Mouse (Mus musculus): ENCODE data around the gene Lrmp. TPM values are rescaled to one million over a fixed set of nuclear protein-coding genes. Genes with fewer than 3 reads are reported as not detected.

The Lrmp gene
- polyA plus RNA-seq, 1 experiment: 120 TPM

DNA sequence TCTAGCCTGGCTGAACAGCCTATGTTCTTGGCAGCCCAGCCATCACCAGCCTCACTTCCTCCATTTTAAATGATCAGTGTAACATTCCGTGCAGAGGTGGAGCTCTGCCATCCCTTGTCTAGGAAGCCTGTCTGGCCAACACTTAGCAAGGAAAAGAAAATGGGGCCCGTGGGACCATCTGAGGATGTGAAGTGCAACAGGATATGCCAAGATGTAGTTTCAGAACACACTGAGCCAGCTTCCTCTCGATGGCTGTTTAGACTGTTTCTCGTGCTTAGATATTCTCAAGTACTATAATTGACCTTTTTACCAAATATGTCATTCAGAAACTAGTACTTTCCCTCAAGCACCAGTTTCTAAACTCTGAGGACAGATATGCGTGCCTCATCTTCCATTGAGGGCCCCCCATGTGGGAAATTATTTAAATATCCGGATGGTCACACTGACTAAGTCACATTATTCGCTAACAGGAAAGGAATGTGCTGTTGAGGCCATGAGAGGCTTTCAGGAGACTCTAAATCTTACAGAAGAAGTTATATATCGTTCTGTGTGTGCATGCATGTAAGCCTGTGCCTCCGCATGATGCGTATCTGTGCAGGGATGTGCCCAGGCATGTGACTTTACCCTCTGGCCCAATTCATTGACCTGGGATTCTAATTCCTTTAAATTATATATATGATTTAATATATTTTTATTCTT, 11.1 kb upstream of the Lrmp start:
- H3K27ac ChIP-seq (ENCODE audit: insufficient read depth, low read length): peak overlapping the region; percentile 59
- H3K36me3 ChIP-seq (ENCODE audit: control insufficient read depth, insufficient read depth, low read length): no peaks in the 10 kb centered on the region
- H3K27me3 ChIP-seq (ENCODE audit: control insufficient read depth, insufficient read depth, low read length): no peaks in the 10 kb centered on the region
- H3K4me1 ChIP-seq (ENCODE audit: control insufficient read depth, insufficient read depth, insufficient read length): peaks cover 35% of the 10 kb centered on the region; the same call in 1 of the 2 replicates
- no peak for DNase-seq (ENCODE audit: low read depth in 1 of 2, low spot score in 2 of 2)
- TF ChIP-seq CTCF (IDR thresholded peaks at IDR 0.05; ENCODE audit: extremely low read depth, insufficient read depth, insufficient read length, insufficient replicate concordance) (no peak), POLR2A (IDR thresholded peaks at IDR 0.05; ENCODE audit: low read depth, low read length) (no peak)
- 42% methylated on average over 10 of the region's 10 CpGs for WGBS
- H3K4me3 ChIP-seq (ENCODE audit: extremely low read depth, insufficient read depth, insufficient read length): no peak overlapping the region

DNA sequence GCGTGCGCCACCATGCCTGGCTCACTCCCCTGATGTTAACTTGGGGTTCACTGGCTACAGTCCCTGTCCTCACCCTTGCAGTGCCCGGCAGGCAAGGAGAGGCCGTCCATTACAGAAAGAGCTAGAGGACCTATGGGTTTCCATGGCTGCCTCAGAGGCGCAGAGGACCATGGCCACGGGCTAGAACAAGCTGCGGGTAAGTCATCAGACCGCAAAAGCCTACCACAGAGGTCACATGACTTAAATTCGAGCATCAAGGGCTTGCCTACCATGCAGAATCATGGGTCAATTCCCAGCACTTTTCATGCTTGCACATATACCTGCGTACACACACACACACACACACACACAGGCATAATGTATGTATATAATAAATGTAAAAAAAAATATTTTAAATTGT, 10.0 kb upstream of the Lrmp start:
- Histone ChIP-seq H3K4me3 (ENCODE audit: extremely low read depth, insufficient read depth, insufficient read length) (no peak overlapping the region), H3K4me1 (ENCODE audit: control insufficient read depth, insufficient read depth, insufficient read length) (peaks cover 33% of the 10 kb centered on the region; the same call in 1 of the 2 replicates), H3K27ac (ENCODE audit: insufficient read depth, low read length) (peak overlapping the region; percentile 47), H3K27me3 (ENCODE audit: control insufficient read depth, insufficient read depth, low read length) (no peaks in the 10 kb centered on the region), H3K36me3 (ENCODE audit: control insufficient read depth, insufficient read depth, low read length) (no peaks in the 10 kb centered on the region)
- WGBS: 43% methylated on average over 10 of the region's 10 CpGs
- peak in 1 of 2 experiments; percentile 41 for DNase-seq (ENCODE audit: low read depth in 1 of 2, low spot score in 2 of 2)
- no peak for TF ChIP-seq POLR2A (IDR thresholded peaks at IDR 0.05; ENCODE audit: low read depth, low read length)
- no peak for TF ChIP-seq CTCF (IDR thresholded peaks at IDR 0.05; ENCODE audit: extremely low read depth, insufficient read depth, insufficient read length, insufficient replicate concordance)

DNA sequence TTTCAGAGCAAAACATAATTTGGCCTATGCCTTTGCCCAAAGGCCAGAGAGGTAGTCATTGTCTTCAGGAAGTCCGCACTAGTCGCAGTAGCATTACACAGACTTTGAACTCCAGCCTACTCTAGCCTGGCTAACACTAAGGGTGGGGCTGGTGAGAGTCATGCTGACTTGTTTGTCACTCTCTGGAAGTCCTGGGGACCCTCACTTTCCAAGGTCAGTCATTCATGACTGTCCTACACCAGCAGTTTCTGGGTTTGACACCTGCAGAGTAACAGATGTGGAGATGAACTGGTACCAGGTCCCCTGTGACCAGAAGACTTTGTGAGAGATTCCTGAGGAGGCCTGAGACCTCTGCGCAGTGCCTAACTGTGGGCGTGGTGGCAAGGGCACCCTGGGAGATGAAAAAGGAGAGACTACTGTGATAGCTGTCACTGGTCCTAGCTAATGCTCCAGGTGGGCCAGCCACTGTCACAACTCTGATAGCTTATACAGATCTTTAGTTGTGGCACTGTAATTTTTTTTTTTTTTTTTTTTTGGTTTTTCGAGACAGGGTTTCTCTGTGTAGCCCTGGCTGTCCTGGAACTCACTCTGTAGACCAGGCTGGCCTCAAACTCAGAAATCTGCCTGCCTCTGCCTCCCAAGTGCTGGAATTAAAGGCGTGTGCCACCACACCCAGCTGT, 9.2 kb upstream of the Lrmp start:
- WGBS: 45% methylated on average over 6 of the region's 6 CpGs
- H3K4me1 ChIP-seq (ENCODE audit: control insufficient read depth, insufficient read depth, insufficient read length): peaks cover 29% of the 10 kb centered on the region; the same call in 1 of the 2 replicates
- no peak for TF ChIP-seq CTCF (IDR thresholded peaks at IDR 0.05; ENCODE audit: extremely low read depth, insufficient read depth, insufficient read length, insufficient replicate concordance)
- no peak for TF ChIP-seq POLR2A (IDR thresholded peaks at IDR 0.05; ENCODE audit: low read depth, low read length)
- DNase-seq (ENCODE audit: low read depth in 1 of 2, low spot score in 2 of 2): no peak
- H3K36me3 ChIP-seq (ENCODE audit: control insufficient read depth, insufficient read depth, low read length): no peaks in the 10 kb centered on the region
- peak overlapping the region; percentile 21 for H3K27ac ChIP-seq (ENCODE audit: insufficient read depth, low read length)
- H3K27me3 ChIP-seq (ENCODE audit: control insufficient read depth, insufficient read depth, low read length): no peaks in the 10 kb centered on the region
- H3K4me3 ChIP-seq (ENCODE audit: extremely low read depth, insufficient read depth, insufficient read length): no peak overlapping the region

DNA sequence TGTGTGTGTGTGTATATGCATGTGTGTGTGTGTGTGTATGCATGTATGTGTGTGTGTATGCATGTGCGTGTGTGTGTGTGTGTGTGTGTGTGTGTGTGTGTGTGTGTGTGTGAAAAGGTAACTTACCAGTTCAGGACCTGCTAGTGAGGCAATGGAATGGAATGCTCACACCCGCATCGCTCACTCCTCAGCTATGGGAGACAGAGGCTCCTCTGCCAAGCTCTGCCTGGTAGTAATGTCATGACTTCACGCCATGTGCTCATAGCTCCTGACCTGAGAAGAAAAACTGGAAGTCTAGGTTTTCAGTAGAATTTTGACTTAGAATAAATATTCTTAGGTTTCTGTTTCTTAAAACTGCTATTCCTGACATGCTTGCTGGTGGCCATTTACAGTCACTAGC, 4.7 kb upstream of the Lrmp start:
- H3K4me1 ChIP-seq (ENCODE audit: control insufficient read depth, insufficient read depth, insufficient read length): peaks cover 8% of the 10 kb centered on the region; the same call in 1 of the 2 replicates
- 90% methylated on average over 4 of the region's 4 CpGs for WGBS
- TF ChIP-seq CTCF (IDR thresholded peaks at IDR 0.05; ENCODE audit: extremely low read depth, insufficient read depth, insufficient read length, insufficient replicate concordance): no peak
- no peak for TF ChIP-seq POLR2A (IDR thresholded peaks at IDR 0.05; ENCODE audit: low read depth, low read length)
- no peaks in the 10 kb centered on the region for H3K36me3 ChIP-seq (ENCODE audit: control insufficient read depth, insufficient read depth, low read length)
- no peak overlapping the region for H3K27ac ChIP-seq (ENCODE audit: insufficient read depth, low read length)
- H3K4me3 ChIP-seq (ENCODE audit: extremely low read depth, insufficient read depth, insufficient read length): no peak overlapping the region
- DNase-seq (ENCODE audit: low read depth in 1 of 2, low spot score in 2 of 2): no peak
- no peaks in the 10 kb centered on the region for H3K27me3 ChIP-seq (ENCODE audit: control insufficient read depth, insufficient read depth, low read length)

DNA sequence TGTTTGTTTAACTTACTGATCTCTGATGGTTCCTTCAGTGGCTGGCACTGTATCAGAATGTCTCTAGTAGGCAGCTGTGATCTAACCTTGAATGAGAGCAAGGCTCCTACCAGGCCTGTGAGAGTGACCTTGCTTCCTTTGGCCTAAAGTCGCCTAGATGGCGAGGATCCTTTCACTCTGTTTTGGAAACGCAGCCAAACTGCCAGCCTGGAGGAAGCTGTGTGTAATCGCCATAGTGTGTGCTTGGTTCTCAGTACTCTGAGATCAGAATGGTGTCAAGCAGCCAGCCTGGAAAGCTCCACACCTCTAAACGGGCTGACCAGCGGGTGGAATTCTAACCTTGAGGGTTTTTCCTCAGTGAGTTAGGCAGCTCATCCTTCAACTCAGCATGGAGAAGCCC, 2.6 kb upstream of the Lrmp start:
- Histone ChIP-seq H3K4me3 (ENCODE audit: extremely low read depth, insufficient read depth, insufficient read length) (no peak overlapping the region), H3K4me1 (ENCODE audit: control insufficient read depth, insufficient read depth, insufficient read length) (peaks cover 4% of the 10 kb centered on the region; the same call in 1 of the 2 replicates), H3K27me3 (ENCODE audit: control insufficient read depth, insufficient read depth, low read length) (no peaks in the 10 kb centered on the region), H3K27ac (ENCODE audit: insufficient read depth, low read length) (no peak overlapping the region), H3K36me3 (ENCODE audit: control insufficient read depth, insufficient read depth, low read length) (no peaks in the 10 kb centered on the region)
- DNase-seq (ENCODE audit: low read depth in 1 of 2, low spot score in 2 of 2): no peak
- 85% methylated on average over 6 of the region's 6 CpGs for WGBS
- TF ChIP-seq POLR2A (IDR thresholded peaks at IDR 0.05; ENCODE audit: low read depth, low read length): no peak

DNA sequence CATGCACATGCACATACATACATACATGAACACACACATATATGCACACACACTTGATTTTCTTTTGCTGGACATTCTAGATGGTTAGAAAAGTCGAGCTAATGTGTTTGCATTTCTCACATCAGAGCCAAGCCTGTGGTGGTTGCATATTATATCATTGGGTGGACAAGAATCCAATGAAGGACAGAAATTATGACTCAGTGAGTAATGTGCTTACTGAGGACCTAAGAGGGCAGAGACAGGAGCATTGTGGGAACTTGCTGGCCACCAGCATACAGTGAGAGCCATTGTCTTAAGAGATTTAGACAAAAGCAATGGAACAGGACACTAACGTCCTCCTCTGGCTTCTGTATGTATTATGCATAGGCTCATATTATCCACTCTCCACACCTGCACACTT, 892 bp upstream of the Lrmp start:
- TF ChIP-seq CTCF (IDR thresholded peaks at IDR 0.05; ENCODE audit: extremely low read depth, insufficient read depth, insufficient read length, insufficient replicate concordance) (no peak), POLR2A (IDR thresholded peaks at IDR 0.05; ENCODE audit: low read depth, low read length) (no peak)
- H3K4me1 ChIP-seq (ENCODE audit: control insufficient read depth, insufficient read depth, insufficient read length): peaks cover 4% of the 10 kb centered on the region; the same call in 1 of the 2 replicates
- 91% methylated on average over 2 of the region's 2 CpGs for WGBS

More for the DNA sequence above, 892 bp upstream of the Lrmp start:
- H3K27ac ChIP-seq (ENCODE audit: insufficient read depth, low read length): no peak overlapping the region
- no peaks in the 10 kb centered on the region for H3K36me3 ChIP-seq (ENCODE audit: control insufficient read depth, insufficient read depth, low read length)
- H3K27me3 ChIP-seq (ENCODE audit: control insufficient read depth, insufficient read depth, low read length): no peaks in the 10 kb centered on the region
- H3K4me3 ChIP-seq (ENCODE audit: extremely low read depth, insufficient read depth, insufficient read length): no peak overlapping the region
- DNase-seq (ENCODE audit: low read depth in 1 of 2, low spot score in 2 of 2): no peak
